Mouse (Mus musculus) midbrain, embryonic 11.5 days (tissue): ENCODE data around the gene A830005F24Rik. TPM values are rescaled to one million over a fixed set of nuclear protein-coding genes. Genes with fewer than 3 reads are reported as not detected.

Source experiments
- ATAC-seq: fragments of 200-750 bp; cut with Nextera tagmentation; 2 replicates; pipeline ENCODE4 v1.8.0; 2017; ENCODE audit warnings: moderate TSS enrichment, moderate library complexity; ENCODE audit not compliant: low FRiP score
- DNase-seq: peaks from one replicate; pipeline ENCODE4 v3.0.0; 2015; ENCODE audit warnings: low spot score; ENCODE audit errors: missing footprints
- H3K27ac ChIP-seq: fragments of 300-500 bp; sonication (generic); 2 replicates; pipeline ENCODE4 v1.5.1; 2014; ENCODE audit warnings: low read depth, low read length
- H3K27me3 ChIP-seq: fragments of 300-500 bp; sonication (generic); 2 replicates; pipeline ENCODE4 v1.6.1; 2014; ENCODE audit warnings: mild to moderate bottlenecking, low read length, moderate library complexity, mixed read lengths; ENCODE audit not compliant: control insufficient read depth, insufficient read depth
- H3K36me3 ChIP-seq: fragments of 300-500 bp; sonication (generic); 2 replicates; pipeline ENCODE4 v1.6.1; 2014; ENCODE audit warnings: mild to moderate bottlenecking, low read length, moderate library complexity, mixed read lengths; ENCODE audit not compliant: control insufficient read depth, insufficient read depth
- H3K4me1 ChIP-seq: fragments of 300-500 bp; sonication (generic); 2 replicates; pipeline ENCODE4 v1.6.1; 2014; ENCODE audit warnings: low read length; ENCODE audit not compliant: control insufficient read depth, insufficient read depth
- H3K4me2 ChIP-seq: fragments of 300-500 bp; sonication (generic); 2 replicates; pipeline ENCODE4 v1.6.1; 2014; ENCODE audit warnings: mild to moderate bottlenecking, moderate library complexity
- H3K4me3 ChIP-seq: fragments of 300-500 bp; sonication (generic); 2 replicates; pipeline ENCODE4 v1.5.1; 2014; ENCODE audit warnings: low read depth, low read length
- H3K9ac ChIP-seq: fragments of 300-500 bp; sonication (generic); 2 replicates; pipeline ENCODE4 v1.6.1; 2014; ENCODE audit warnings: low read length
- H3K9me3 ChIP-seq: fragments of 300-500 bp; sonication (generic); 2 replicates; pipeline ENCODE4 v1.6.1; 2016; ENCODE audit warnings: low read length; ENCODE audit not compliant: control insufficient read depth
- WGBS: fragments of 180-500 bp; shearing (Covaris S2); extraction: QIAGEN DNeasy Blood & Tissue Kit; methylation state at CpG from one replicate; pipeline ENCODE4 v1.1.7; 2014; 5-methylcytosine and 5-hydroxymethylcytosine counted together
- polyA plus RNA-seq: library from polyadenylated mRNA; unstranded; fragments of >200 nt; fragmentation: Nextera tagmentation; extraction: Ambion mirVana; gene quantifications from 2 replicates; pipeline ENCODE4 v1.2.1, GENCODE M21; 2014

A830005F24Rik gene
- polyA plus RNA-seq, 1 experiment from 2014 or later, result 2.9 TPM

- 83% methylated on average over 2 of the region's 2 CpGs for WGBS
- H3K9me3 ChIP-seq, result no peaks in the 10 kb centered on the region
- DNase-seq (peak; percentile 75), ATAC-seq (no peak)
- no peak overlapping the region for H3K27ac ChIP-seq
- H3K4me3 ChIP-seq, result no peak overlapping the region
- no peaks in the 10 kb centered on the region for H3K4me1 ChIP-seq
- H3K36me3 ChIP-seq, result no peaks in the 10 kb centered on the region
- H3K9ac ChIP-seq, result no peak overlapping the region
- H3K27me3 ChIP-seq, result no peaks in the 10 kb centered on the region
- no peak overlapping the region for H3K4me2 ChIP-seq
Observed at GRCm38 (mm10) chr13:48531448-48531847, 18.1 kb downstream of the A830005F24Rik start.

- no peak for ATAC-seq
- peaks cover 2% of the 10 kb centered on the region; the same call in 1 of the 2 replicates for H3K36me3 ChIP-seq
- DNase-seq, result no peak
Observed at GRCm38 (mm10) chr13:48533441-48533840, 20.1 kb downstream of the A830005F24Rik start.

GRCm38 (mm10) chr13:48540488-48540887 is 27.1 kb downstream of the A830005F24Rik start:
- H3K9ac ChIP-seq, result no peak overlapping the region
- H3K4me2 ChIP-seq, result no peak overlapping the region
- DNase-seq (no peak), ATAC-seq (no peak)
- 85% methylated on average over 1 of the region's 1 CpGs for WGBS
- no peak overlapping the region for H3K4me3 ChIP-seq
- 0 out of 2 replicates have a peak, but pooled peaks cover 4% of the 10 kb centered on the region for H3K4me1 ChIP-seq
- no peak overlapping the region for H3K27ac ChIP-seq
- H3K9me3 ChIP-seq, result no peaks in the 10 kb centered on the region
- no peaks in the 10 kb centered on the region for H3K27me3 ChIP-seq
- H3K36me3 ChIP-seq, result peaks cover 2% of the 10 kb centered on the region; the same call in 1 of the 2 replicates

More at GRCm38 (mm10) chr13:48533441-48533840, 20.1 kb downstream of the A830005F24Rik start:
- Histone ChIP-seq H3K9me3 (no peaks in the 10 kb centered on the region), H3K4me2 (no peak overlapping the region), H3K4me3 (no peak overlapping the region), H3K27ac (no peak overlapping the region), H3K9ac (no peak overlapping the region), H3K27me3 (no peaks in the 10 kb centered on the region), H3K4me1 (no peaks in the 10 kb centered on the region)
- 85% methylated on average over 5 of the region's 5 CpGs for WGBS

GRCm38 (mm10) chr13:48544391-48544790 is 31.0 kb downstream of the A830005F24Rik start:
- no peak overlapping the region for H3K27ac ChIP-seq
- H3K36me3 ChIP-seq, result no peaks in the 10 kb centered on the region
- H3K4me2 ChIP-seq, result peak overlapping the region; percentile 64; the same call in 1 of the 2 replicates
- ATAC-seq (no peak), DNase-seq (no peak)
- H3K4me1 ChIP-seq, result 0 out of 2 replicates have a peak, but pooled peaks cover 4% of the 10 kb centered on the region
- no peak overlapping the region for H3K9ac ChIP-seq
- H3K4me3 ChIP-seq, result no peak overlapping the region
- no peaks in the 10 kb centered on the region for H3K9me3 ChIP-seq
- no peaks in the 10 kb centered on the region for H3K27me3 ChIP-seq

- Histone ChIP-seq H3K4me1 (0 out of 2 replicates have a peak, but pooled peaks cover 4% of the 10 kb centered on the region), H3K27me3 (no peaks in the 10 kb centered on the region), H3K4me2 (peak overlapping the region; percentile 64), H3K4me3 (peak overlapping the region; percentile 94), H3K36me3 (no peaks in the 10 kb centered on the region), H3K9ac (peak overlapping the region; percentile 82), H3K27ac (no peak overlapping the region), H3K9me3 (no peaks in the 10 kb centered on the region)
- 50% methylated on average over 4 of the region's 4 CpGs for WGBS
- DNase-seq (no peak), ATAC-seq (no peak)
Observed at GRCm38 (mm10) chr13:48544867-48545266, 31.5 kb downstream of the A830005F24Rik start.

- H3K4me2 ChIP-seq, result peak overlapping the region; percentile 64
- 0 out of 2 replicates have a peak, but pooled peaks cover 4% of the 10 kb centered on the region for H3K4me1 ChIP-seq
- WGBS, result under 1% methylated on average over 53 of the region's 72 CpGs
- DNase-seq, result peak; percentile 100
- peak overlapping the region; percentile 99 for H3K9ac ChIP-seq
- H3K27ac ChIP-seq, result peak overlapping the region; percentile 99
- H3K4me3 ChIP-seq, result peak overlapping the region; percentile 94
- H3K36me3 ChIP-seq, result no peaks in the 10 kb centered on the region
- ATAC-seq, result peak; percentile 86
- no peaks in the 10 kb centered on the region for H3K27me3 ChIP-seq
- no peaks in the 10 kb centered on the region for H3K9me3 ChIP-seq
Observed at GRCm38 (mm10) chr13:48545476-48546281, 32.3 kb downstream of the A830005F24Rik start.

- under 1% methylated on average over 68 of the region's 72 CpGs for WGBS
- peak; percentile 100 for DNase-seq
Observed at GRCm38 (mm10) chr13:48546330-48546917, 33.1 kb downstream of the A830005F24Rik start.

GRCm38 (mm10) chr13:48547623-48548022 is 34.3 kb downstream of the A830005F24Rik start:
- no peak overlapping the region for H3K27ac ChIP-seq
- DNase-seq (no peak), ATAC-seq (no peak)
- 92% methylated on average over 6 of the region's 6 CpGs for WGBS
- H3K4me3 ChIP-seq, result no peak overlapping the region
- no peak overlapping the region for H3K9ac ChIP-seq
- no peaks in the 10 kb centered on the region for H3K36me3 ChIP-seq
- H3K4me2 ChIP-seq, result no peak overlapping the region
- 0 out of 2 replicates have a peak, but pooled peaks cover 2% of the 10 kb centered on the region for H3K4me1 ChIP-seq
- H3K27me3 ChIP-seq, result no peaks in the 10 kb centered on the region
- no peaks in the 10 kb centered on the region for H3K9me3 ChIP-seq

More at GRCm38 (mm10) chr13:48546330-48546917, 33.1 kb downstream of the A830005F24Rik start:
- H3K9ac ChIP-seq, result peak overlapping the region; percentile 99
- H3K27ac ChIP-seq, result peak overlapping the region; percentile 99
- no peaks in the 10 kb centered on the region for H3K27me3 ChIP-seq
- H3K4me3 ChIP-seq, result peak overlapping the region; percentile 94
- H3K4me2 ChIP-seq, result peak overlapping the region; percentile 43
- peak; percentile 98 for ATAC-seq
- 0 out of 2 replicates have a peak, but pooled peaks cover 2% of the 10 kb centered on the region for H3K4me1 ChIP-seq
- H3K36me3 ChIP-seq, result no peaks in the 10 kb centered on the region
- no peaks in the 10 kb centered on the region for H3K9me3 ChIP-seq

GRCm38 (mm10) chr13:48548296-48548695 is 34.9 kb downstream of the A830005F24Rik start:
- Histone ChIP-seq H3K36me3 (no peaks in the 10 kb centered on the region), H3K4me1 (0 out of 2 replicates have a peak, but pooled peaks cover 2% of the 10 kb centered on the region), H3K4me3 (no peak overlapping the region), H3K9me3 (no peaks in the 10 kb centered on the region), H3K27me3 (no peaks in the 10 kb centered on the region), H3K4me2 (no peak overlapping the region), H3K27ac (no peak overlapping the region), H3K9ac (no peak overlapping the region)
- DNase-seq, result no peak
- WGBS, result 91% methylated on average over 5 of the region's 5 CpGs
- ATAC-seq, result no peak
